Mouse (Mus musculus): ENCODE results near the gene Prap1. TPM values are rescaled to one million over a fixed set of nuclear protein-coding genes. Genes with fewer than 3 reads are reported as not detected.

Prap1 gene
- polyA plus RNA-seq, 1 experiment, result not detected

DNA sequence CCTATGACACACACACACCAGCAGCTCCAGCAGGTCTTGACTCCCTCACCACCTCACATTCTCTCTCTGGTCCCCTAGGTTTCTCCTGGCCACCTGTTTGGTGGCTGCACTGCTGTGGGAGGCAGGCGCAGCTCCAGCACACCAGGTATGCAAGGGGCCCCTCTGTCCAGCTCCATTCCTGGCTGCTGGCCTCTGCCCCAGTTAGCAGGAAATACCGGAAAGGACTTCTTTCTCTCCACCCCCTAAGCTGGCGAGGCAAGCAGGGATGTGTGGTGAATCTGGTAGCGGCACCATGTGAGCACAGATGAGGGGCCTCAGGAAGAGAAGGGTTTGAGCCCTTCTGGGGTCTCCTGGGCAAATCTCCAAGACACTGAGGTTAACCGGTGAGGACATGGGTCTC is 1.8 kb downstream of the Prap1 start:
- no peak for TF ChIP-seq CEBPB (IDR thresholded peaks at IDR 0.05; ENCODE audit: insufficient read depth, poor library complexity, severe bottlenecking)
- TF ChIP-seq USF1 (IDR thresholded peaks at IDR 0.05; ENCODE audit: low read depth), result no peak
- TF ChIP-seq POLR2AphosphoS2 (IDR thresholded peaks at IDR 0.05; ENCODE audit: insufficient read length, low read depth), result no peak
- no peak for TF ChIP-seq MYOG (IDR thresholded peaks at IDR 0.05; ENCODE audit: control insufficient read depth in 1 of 3, insufficient read depth in 1 of 3, insufficient read length in 2 of 3, low read depth in 2 of 3)
- no peak for TF ChIP-seq SRF (IDR thresholded peaks at IDR 0.05; ENCODE audit: control insufficient read depth, insufficient read length, low read depth)
- no peak for TF ChIP-seq MYOD1 (IDR thresholded peaks at IDR 0.05; ENCODE audit: control insufficient read depth in 1 of 3, insufficient read length in 2 of 3, low read depth in 2 of 3)
- TF ChIP-seq MAX (IDR thresholded peaks at IDR 0.05; ENCODE audit: low read depth), result no peak
- no peak for TF ChIP-seq TCF12 (IDR thresholded peaks at IDR 0.05; ENCODE audit: insufficient read depth, poor library complexity, severe bottlenecking)
- TF ChIP-seq E2F4 (IDR thresholded peaks at IDR 0.05; ENCODE audit: insufficient read depth), result no peak
- TF ChIP-seq POLR2A (IDR thresholded peaks at IDR 0.05; ENCODE audit: insufficient read length, low read depth), result no peak
- no peak for TF ChIP-seq TCF3 (IDR thresholded peaks at IDR 0.05; ENCODE audit: insufficient read length, low read depth)
- TF ChIP-seq REST (IDR thresholded peaks at IDR 0.05; ENCODE audit: insufficient read depth, insufficient read length), result no peak
- H3ac ChIP-seq (ENCODE audit: control insufficient read depth, insufficient read length), result no peak overlapping the region
- no peaks in the 10 kb centered on the region for H3K27me3 ChIP-seq (ENCODE audit: control insufficient read depth, insufficient read depth, insufficient read length)
- no peak overlapping the region for H3K4me3 ChIP-seq
- no peaks in the 10 kb centered on the region for H3K79me2 ChIP-seq (ENCODE audit: control insufficient read depth, insufficient read depth)
- H3K4me2 ChIP-seq (ENCODE audit: low read depth), result no peak overlapping the region
- no peaks in the 10 kb centered on the region for H3K36me3 ChIP-seq (ENCODE audit: control insufficient read depth, insufficient read depth)

DNA sequence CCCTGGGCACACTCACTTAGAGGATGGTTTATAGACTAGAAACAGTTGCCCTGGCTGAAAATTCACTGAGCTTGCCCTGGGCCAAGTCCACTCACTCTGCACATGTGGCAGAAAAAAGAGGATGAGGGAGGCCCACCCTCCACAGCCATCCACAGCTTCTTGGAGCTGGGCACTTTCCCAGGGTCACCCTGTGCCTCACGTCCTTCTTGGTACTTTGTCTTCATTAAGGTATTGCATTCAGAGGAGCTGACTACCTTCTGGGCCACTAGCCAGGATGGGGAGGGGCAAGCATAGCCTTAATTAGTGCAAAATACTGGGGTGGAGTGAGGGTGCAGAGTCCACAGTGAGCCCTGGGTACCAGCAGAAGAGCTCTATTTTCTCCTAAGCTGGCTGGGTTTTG is 2.4 kb downstream of the Prap1 start:
- Histone ChIP-seq H3ac (ENCODE audit: control insufficient read depth, insufficient read length) (no peak overlapping the region), H3K27me3 (ENCODE audit: control insufficient read depth, insufficient read depth, insufficient read length) (no peaks in the 10 kb centered on the region), H3K4me3 (no peak overlapping the region), H3K79me2 (ENCODE audit: control insufficient read depth, insufficient read depth) (no peaks in the 10 kb centered on the region), H3K4me2 (ENCODE audit: low read depth) (no peak overlapping the region), H3K36me3 (ENCODE audit: control insufficient read depth, insufficient read depth) (no peaks in the 10 kb centered on the region)
- TF ChIP-seq CEBPB (IDR thresholded peaks at IDR 0.05; ENCODE audit: insufficient read depth, poor library complexity, severe bottlenecking), result no peak
- TF ChIP-seq TCF12 (IDR thresholded peaks at IDR 0.05; ENCODE audit: insufficient read depth, poor library complexity, severe bottlenecking), result no peak
- no peak for TF ChIP-seq POLR2AphosphoS2 (IDR thresholded peaks at IDR 0.05; ENCODE audit: insufficient read length, low read depth)
- no peak for TF ChIP-seq E2F4 (IDR thresholded peaks at IDR 0.05; ENCODE audit: insufficient read depth)
- TF ChIP-seq TCF3 (IDR thresholded peaks at IDR 0.05; ENCODE audit: insufficient read length, low read depth), result no peak
- no peak for TF ChIP-seq USF1 (IDR thresholded peaks at IDR 0.05; ENCODE audit: low read depth)
- TF ChIP-seq SRF (IDR thresholded peaks at IDR 0.05; ENCODE audit: control insufficient read depth, insufficient read length, low read depth), result no peak
- TF ChIP-seq MYOG (IDR thresholded peaks at IDR 0.05; ENCODE audit: control insufficient read depth in 1 of 3, insufficient read depth in 1 of 3, insufficient read length in 2 of 3, low read depth in 2 of 3), result no peak
- no peak for TF ChIP-seq MYOD1 (IDR thresholded peaks at IDR 0.05; ENCODE audit: control insufficient read depth in 1 of 3, insufficient read length in 2 of 3, low read depth in 2 of 3)
- no peak for TF ChIP-seq REST (IDR thresholded peaks at IDR 0.05; ENCODE audit: insufficient read depth, insufficient read length)
- no peak for TF ChIP-seq POLR2A (IDR thresholded peaks at IDR 0.05; ENCODE audit: insufficient read length, low read depth)
- TF ChIP-seq MAX (IDR thresholded peaks at IDR 0.05; ENCODE audit: low read depth), result no peak

DNA sequence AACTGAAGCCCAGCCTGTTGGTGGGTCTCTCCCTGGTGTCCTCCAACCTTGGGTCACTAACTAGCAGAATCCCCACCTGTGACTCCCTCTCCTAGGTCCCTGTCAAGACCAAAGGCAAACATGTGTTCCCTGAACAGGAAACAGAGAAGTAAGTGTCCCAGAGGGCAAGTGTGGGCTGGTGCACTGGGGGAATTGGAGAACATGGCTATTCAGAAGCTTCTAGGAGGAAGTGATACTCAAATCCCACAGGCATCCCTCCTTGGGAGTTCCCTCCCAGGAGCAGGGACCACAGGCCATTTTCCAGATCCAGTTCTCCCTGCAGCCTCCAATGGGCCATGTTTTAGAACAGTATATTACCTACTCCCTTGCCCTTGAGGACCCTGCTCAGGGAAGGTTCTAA is 2.9 kb downstream of the Prap1 start:
- H3ac ChIP-seq (ENCODE audit: control insufficient read depth, insufficient read length), result no peak overlapping the region
- H3K4me2 ChIP-seq (ENCODE audit: low read depth), result no peak overlapping the region
- TF ChIP-seq POLR2AphosphoS2 (IDR thresholded peaks at IDR 0.05; ENCODE audit: insufficient read length, low read depth) (no peak), POLR2A (IDR thresholded peaks at IDR 0.05; ENCODE audit: insufficient read length, low read depth) (no peak), TCF12 (IDR thresholded peaks at IDR 0.05; ENCODE audit: insufficient read depth, poor library complexity, severe bottlenecking) (no peak), CEBPB (IDR thresholded peaks at IDR 0.05; ENCODE audit: insufficient read depth, poor library complexity, severe bottlenecking) (no peak), E2F4 (IDR thresholded peaks at IDR 0.05; ENCODE audit: insufficient read depth) (no peak), MYOG (IDR thresholded peaks at IDR 0.05; ENCODE audit: control insufficient read depth in 1 of 3, insufficient read depth in 1 of 3, insufficient read length in 2 of 3, low read depth in 2 of 3) (no peak), USF1 (IDR thresholded peaks at IDR 0.05; ENCODE audit: low read depth) (no peak), MYOD1 (IDR thresholded peaks at IDR 0.05; ENCODE audit: control insufficient read depth in 1 of 3, insufficient read length in 2 of 3, low read depth in 2 of 3) (no peak), MAX (IDR thresholded peaks at IDR 0.05; ENCODE audit: low read depth) (no peak), SRF (IDR thresholded peaks at IDR 0.05; ENCODE audit: control insufficient read depth, insufficient read length, low read depth) (no peak)
- no peaks in the 10 kb centered on the region for H3K27me3 ChIP-seq (ENCODE audit: control insufficient read depth, insufficient read depth, insufficient read length)
- no peaks in the 10 kb centered on the region for H3K79me2 ChIP-seq (ENCODE audit: control insufficient read depth, insufficient read depth)
- no peak overlapping the region for H3K4me3 ChIP-seq
- no peaks in the 10 kb centered on the region for H3K36me3 ChIP-seq (ENCODE audit: control insufficient read depth, insufficient read depth)

DNA sequence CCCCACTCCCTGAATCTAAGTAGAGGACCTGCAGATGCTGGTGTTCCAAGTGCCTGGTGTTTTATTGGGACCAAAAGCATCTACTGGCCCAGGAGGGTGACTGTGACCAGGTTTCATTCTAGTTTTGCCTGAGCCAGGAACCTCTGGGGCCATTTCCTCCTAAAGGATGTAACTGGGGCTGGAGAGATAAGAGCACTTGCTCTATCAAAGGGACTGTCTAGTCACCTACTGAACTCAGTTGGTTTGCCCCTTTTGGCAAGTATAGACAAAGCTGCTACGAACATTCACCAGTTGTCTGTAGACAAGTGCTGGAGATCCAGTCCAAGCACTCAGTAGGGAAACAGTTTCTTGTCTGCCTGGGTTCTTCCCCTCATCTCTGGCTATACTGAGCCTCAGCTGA is 5.3 kb downstream of the Prap1 start:
- H3K4me2 ChIP-seq (ENCODE audit: low read depth), result no peak overlapping the region
- TF ChIP-seq CEBPB (IDR thresholded peaks at IDR 0.05; ENCODE audit: insufficient read depth, poor library complexity, severe bottlenecking) (no peak), E2F4 (IDR thresholded peaks at IDR 0.05; ENCODE audit: insufficient read depth) (no peak), MAX (IDR thresholded peaks at IDR 0.05; ENCODE audit: low read depth) (no peak), TCF12 (IDR thresholded peaks at IDR 0.05; ENCODE audit: insufficient read depth, poor library complexity, severe bottlenecking) (no peak), USF1 (IDR thresholded peaks at IDR 0.05; ENCODE audit: low read depth) (no peak), REST (IDR thresholded peaks at IDR 0.05; ENCODE audit: insufficient read depth, insufficient read length) (no peak), POLR2AphosphoS2 (IDR thresholded peaks at IDR 0.05; ENCODE audit: insufficient read length, low read depth) (no peak), MYOD1 (IDR thresholded peaks at IDR 0.05; ENCODE audit: control insufficient read depth in 1 of 3, insufficient read length in 2 of 3, low read depth in 2 of 3) (no peak), POLR2A (IDR thresholded peaks at IDR 0.05; ENCODE audit: insufficient read length, low read depth) (no peak), MYOG (IDR thresholded peaks at IDR 0.05; ENCODE audit: control insufficient read depth in 1 of 3, insufficient read depth in 1 of 3, insufficient read length in 2 of 3, low read depth in 2 of 3) (no peak), TCF3 (IDR thresholded peaks at IDR 0.05; ENCODE audit: insufficient read length, low read depth) (no peak), SRF (IDR thresholded peaks at IDR 0.05; ENCODE audit: control insufficient read depth, insufficient read length, low read depth) (no peak)

More for the DNA sequence above, 5.3 kb downstream of the Prap1 start:
- H3ac ChIP-seq (ENCODE audit: control insufficient read depth, insufficient read length), result no peak overlapping the region
- H3K4me3 ChIP-seq, result no peak overlapping the region
- no peaks in the 10 kb centered on the region for H3K79me2 ChIP-seq (ENCODE audit: control insufficient read depth, insufficient read depth)
- no peaks in the 10 kb centered on the region for H3K36me3 ChIP-seq (ENCODE audit: control insufficient read depth, insufficient read depth)
- H3K27me3 ChIP-seq (ENCODE audit: control insufficient read depth, insufficient read depth, insufficient read length), result no peaks in the 10 kb centered on the region

All from myocyte (in vitro differentiated cells).